Mouse (Mus musculus): ENCODE measurements around the gene Tas1r1. TPM values are rescaled to one million over a fixed set of nuclear protein-coding genes. Genes with fewer than 3 reads are reported as not detected.

The Tas1r1 gene
- polyA plus RNA-seq (2012; rRNA removed; ENCODE audit: low replicate concordance): 0.03 and 0.13 TPM in 2 replicates

DNA sequence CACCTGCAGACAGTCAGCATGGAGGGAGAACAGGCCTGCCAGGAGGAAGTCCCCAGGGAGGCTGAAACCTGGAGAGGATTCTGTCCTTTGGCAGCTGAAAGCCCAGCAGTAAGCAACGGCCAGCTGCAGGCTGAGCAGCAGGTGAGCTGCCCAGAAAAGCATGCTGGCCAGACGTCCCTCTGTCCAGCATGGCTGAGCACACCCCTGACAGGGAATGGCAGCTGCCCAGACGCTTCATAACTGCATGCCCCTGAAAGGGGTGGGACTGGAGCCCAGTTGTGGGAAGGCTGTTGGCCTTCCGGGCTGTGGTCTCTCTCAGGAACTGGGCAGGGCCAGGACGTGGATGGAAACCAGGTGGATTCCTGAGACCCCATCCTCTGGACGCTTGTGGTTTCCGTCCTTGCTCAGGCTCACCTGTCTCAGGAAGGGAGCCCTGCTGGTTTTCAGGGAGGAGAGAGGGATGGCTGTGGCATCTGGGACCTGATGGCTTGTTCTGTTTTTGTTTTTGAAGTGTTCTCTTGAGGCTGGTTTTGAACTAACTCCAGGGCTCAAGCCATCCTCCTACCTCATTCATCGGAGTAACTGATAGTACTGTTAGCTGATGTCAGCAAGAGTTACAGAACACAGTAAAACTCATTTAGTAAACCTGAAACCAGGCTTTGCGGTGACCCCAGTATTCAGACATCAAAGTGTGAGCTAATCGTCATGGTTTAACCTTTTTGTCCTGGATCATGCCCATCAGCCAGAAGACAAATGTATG is at the start of gene Tas1r1:
Tas1r1 (minus strand) TSS at position 344 of the 760 bp plus-strand sequence.

DNA sequence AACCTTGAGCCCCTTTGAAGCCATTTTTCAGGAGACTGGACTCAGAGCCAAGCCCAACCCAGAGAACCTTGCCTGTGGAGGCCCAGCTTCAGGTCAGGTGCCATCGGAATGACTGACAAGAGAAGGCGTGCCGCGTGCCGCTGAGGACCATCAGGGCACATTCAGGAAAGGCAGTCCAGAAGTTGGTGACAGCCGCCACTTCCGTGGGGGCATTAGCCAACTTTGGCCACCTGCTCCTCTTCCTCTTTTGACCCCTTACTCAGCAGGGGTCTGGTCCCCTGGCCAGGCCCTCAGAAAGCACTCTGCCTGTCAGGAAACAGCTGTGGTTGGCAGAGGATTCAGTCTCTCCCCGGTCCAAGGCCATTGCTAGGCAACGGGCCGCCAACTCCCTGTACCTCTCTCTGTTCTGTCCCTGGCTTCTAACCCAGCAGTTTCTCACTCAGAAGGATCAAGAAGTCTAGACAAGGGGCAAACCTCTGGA is 33.8 kb upstream of the Tas1r1 start, which contains the start of gene Plekhg5:
Plekhg5 (plus strand) TSS at position 378 of the 481 bp plus-strand sequence.

DNA sequence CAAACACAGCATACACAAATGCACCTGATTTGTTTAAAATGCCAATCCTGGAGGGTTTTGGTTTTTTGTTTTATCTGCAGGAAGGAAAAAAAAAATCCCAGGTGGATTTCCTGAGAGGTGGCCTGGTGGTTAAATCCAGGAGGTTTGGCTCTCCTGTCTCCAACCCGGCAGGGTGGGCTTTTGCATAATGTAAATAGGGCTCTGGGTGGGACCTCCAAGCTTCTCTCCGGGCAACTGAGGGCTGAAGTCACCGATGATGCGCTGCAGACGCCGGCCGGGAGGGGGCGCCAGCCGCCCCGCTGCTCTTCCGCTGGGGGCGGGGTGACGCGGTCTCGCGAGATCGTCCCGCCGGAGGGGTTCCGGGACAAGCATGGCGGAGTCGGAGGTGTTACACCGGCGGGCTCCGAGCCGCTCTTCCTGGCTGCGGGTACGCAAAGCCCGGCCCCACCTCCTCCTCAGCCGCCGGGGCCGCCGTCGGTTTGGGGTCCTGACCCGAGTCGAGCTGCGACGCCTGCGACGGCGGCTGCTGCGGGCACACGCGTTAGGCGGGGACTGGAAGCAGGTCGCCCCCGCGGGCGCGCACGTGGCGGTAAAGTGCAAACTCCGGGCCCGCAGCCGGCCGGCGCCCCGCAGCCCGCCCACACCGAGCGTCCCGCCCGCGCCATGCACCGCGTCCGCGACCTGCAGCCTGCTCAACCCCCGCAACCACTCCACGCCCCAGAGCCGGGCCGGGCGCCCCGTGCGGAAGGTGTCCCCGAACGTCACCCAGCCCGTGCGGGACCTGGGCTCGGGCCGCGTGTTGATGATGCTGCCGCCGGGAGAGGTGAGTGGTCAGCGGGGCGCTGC is 840 bp upstream of the Tas1r1 start, which contains the start of gene Nol9:
Nol9 (plus strand) TSS at position 337 of the 846 bp plus-strand sequence.

DNA sequence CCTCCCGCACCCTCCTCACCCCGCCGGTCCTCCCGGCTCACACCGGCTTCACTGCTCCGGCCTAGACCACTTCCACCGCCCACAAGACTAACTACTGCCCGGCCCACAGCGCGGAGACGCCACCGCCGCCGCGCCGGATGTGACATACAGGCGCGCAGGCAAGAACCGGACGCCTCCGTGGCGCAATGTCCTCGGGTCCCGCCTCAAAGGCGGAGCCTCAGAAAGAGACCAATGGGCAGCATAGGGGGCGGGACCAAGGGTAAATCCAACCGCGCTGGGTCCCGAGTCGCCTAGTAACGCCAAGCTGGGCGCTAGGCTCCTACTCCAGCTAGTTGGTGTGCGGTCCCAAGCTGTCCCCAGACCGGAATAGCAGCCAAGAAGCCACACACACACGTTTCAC is 10.8 kb downstream of the Tas1r1 start, which contains the start of gene Zbtb48:
Zbtb48 (minus strand) TSS at position 148 of the 400 bp plus-strand sequence.

DNA sequence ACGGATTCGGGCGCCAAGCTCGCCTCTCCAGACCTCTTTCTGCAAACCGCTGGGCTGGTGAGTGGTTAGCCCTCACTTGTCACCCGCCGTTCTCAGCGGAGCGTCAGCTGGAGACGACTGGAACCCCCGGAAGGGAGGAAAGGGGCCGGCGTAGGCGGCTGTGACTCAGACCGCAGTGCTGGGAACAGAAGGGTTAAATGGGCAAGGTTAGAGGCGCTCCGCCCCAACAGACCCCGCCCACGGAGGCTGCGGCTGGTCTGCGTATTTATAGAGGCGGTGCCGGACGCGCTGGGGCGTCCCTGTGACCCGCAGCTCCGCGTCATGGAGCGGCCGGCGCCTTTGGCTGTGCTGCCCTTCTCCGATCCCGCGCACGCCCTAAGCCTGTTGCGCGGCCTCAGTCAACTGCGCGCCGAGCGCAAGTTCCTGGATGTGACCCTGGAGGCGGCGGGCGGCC is 29.7 kb downstream of the Tas1r1 start, which contains the start of gene Klhl21:
Klhl21 (plus strand) TSS at position 182 of the 454 bp plus-strand sequence.

DNA sequence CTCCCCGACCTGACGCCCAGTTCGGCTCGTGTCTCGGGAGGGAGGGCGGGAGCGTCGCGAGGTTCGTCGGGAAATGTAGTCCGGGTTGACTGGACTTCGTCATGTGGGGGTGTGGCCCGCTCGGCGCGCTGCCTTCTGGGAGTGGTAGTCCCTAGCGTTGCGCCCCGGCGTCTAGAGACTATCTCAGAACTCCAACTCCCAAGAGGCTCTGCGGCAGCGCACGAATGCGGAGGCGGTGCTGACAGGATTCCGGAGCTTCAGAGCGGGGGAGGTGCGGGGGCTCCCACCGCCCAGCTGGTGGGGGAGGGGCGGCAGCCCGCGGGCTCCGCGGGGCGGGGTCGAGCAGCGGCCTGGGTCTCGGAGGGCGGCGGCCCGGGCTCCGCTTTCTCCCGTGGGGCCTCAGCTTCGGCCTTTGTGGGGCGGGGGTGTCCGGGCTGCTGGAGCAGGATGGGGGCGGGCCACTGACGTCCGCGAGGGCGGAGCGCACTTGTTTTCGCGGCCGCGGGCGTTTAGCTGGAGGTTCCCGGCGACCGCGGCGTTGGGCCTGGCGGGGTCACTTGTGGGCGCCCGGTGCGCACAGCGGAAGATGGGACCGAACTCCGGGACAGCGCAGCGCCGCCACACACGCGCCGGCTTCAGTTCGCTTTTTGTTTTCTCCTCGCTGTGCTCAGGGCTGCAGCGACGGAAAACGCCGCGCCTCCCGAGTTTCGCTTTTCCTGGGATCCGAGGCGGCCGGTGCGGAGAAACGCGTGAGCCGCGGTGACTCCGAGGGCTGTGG is 42.0 kb downstream of the Tas1r1 start, which contains the start of gene Phf13:
Phf13 (minus strand) TSS at position 86 of the 778 bp plus-strand sequence.

DNA sequence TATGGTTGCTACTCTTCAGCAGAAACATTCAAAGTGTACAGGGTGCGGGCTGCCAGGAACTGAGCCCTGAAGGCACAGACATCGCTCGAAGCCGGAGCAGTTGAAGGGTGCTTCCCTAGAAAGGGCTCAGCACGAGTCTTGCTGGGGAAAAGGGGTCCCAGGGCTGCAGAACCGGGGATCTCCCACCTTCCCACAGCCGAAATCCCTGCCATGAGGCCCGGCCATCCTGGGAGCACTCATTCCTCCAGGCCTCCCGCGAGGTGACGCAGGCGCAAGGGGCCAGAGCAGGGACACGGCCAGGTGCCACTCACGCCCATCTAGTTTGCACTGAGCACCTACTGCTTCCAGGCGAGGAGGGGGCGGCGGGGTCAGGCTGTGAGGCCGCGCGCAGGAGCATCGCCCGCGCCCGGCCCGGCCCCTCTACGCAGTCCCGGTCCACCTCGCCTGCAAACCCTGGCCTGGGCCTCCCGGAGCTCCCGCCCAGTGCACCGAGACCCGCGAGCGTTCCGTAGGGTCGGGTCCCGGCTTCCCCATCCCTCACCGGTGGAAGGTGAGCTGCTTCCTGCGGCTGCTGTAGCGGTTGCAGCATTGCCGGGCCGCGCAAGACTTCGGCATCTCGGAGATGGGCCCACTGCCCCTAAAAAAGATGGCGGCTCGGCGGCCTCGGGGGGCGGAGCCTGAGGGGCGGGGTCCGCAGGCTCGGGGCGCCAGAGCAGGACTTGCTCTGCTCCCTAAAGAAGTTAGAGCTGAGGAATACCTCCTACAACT is 49.8 kb downstream of the Tas1r1 start, which contains the start of gene Thap3:
Thap3 (minus strand) TSS at position 656 of the 768 bp plus-strand sequence.

Other genes with a start within 250 kb of the Tas1r1 start
- gene Camta1, start 176.7 kb downstream of the Tas1r1 start, polyA plus RNA-seq (2012; rRNA removed; ENCODE audit: low replicate concordance): 8.3 and 9.9 TPM in 2 replicates
- gene Dnajc11, start 104.9 kb downstream of the Tas1r1 start, polyA plus RNA-seq (2012; rRNA removed; ENCODE audit: low replicate concordance): 65.3 and 78.6 TPM in 2 replicates
- 46.6 and 79.4 TPM in 2 replicates for gene Thap3, start 49.6 kb downstream of the Tas1r1 start, polyA plus RNA-seq (2012; rRNA removed; ENCODE audit: low replicate concordance)
- 8.9 and 14.1 TPM in 2 replicates for gene Phf13, start 42.3 kb downstream of the Tas1r1 start, polyA plus RNA-seq (2012; rRNA removed; ENCODE audit: low replicate concordance)
- gene Klhl21, start 29.8 kb downstream of the Tas1r1 start, polyA plus RNA-seq (2012; rRNA removed; ENCODE audit: low replicate concordance): 17.3 and 29.5 TPM in 2 replicates
- gene Zbtb48, start 10.9 kb downstream of the Tas1r1 start, polyA plus RNA-seq (2012; rRNA removed; ENCODE audit: low replicate concordance): 9.9 and 17.5 TPM in 2 replicates
- gene Nol9, start 753 bp upstream of the Tas1r1 start, polyA plus RNA-seq (2012; rRNA removed; ENCODE audit: low replicate concordance): 10.8 and 30.9 TPM in 2 replicates
- gene Plekhg5, start 33.9 kb upstream of the Tas1r1 start, polyA plus RNA-seq (2012; rRNA removed; ENCODE audit: low replicate concordance): 33.9 and 54.3 TPM in 2 replicates
- gene Tnfrsf25, start 77.4 kb upstream of the Tas1r1 start, polyA plus RNA-seq (2012; rRNA removed; ENCODE audit: low replicate concordance): 7.3 and 12.8 TPM in 2 replicates
- gene Espn, start 113.8 kb upstream of the Tas1r1 start, polyA plus RNA-seq (2012; rRNA removed; ENCODE audit: low replicate concordance): 1.2 and 4.9 TPM in 2 replicates
- 0.14 TPM in 1 of 2 replicates, not detected in the other for gene Hes2, start 120.3 kb upstream of the Tas1r1 start, polyA plus RNA-seq (2012; rRNA removed; ENCODE audit: low replicate concordance)
- 32.2 and 38.4 TPM in 2 replicates for gene Acot7, start 139.6 kb upstream of the Tas1r1 start, polyA plus RNA-seq (2012; rRNA removed; ENCODE audit: low replicate concordance)
- 19.5 and 68.5 TPM in 2 replicates for gene Gpr153, start 235.7 kb upstream of the Tas1r1 start, polyA plus RNA-seq (2012; rRNA removed; ENCODE audit: low replicate concordance)

Measured in subcutaneous adipose tissue, adult 2 months (tissue).